Mouse (Mus musculus) liver, adult 2 months (tissue): ENCODE data around the gene Zfp64.

Experiments
- CTCF ChIP-seq: fragments of 200-500 bp; IDR thresholded peaks from 2 replicates; pipeline ENCODE4 v1.5.1; 2011; ENCODE audit warnings: low read depth, low read length, control low read depth
- POLR2A ChIP-seq: fragments of 200-500 bp; IDR thresholded peaks from 2 replicates; pipeline ENCODE4 v1.6.1; 2011; ENCODE audit warnings: low read length, control low read depth; ENCODE audit not compliant: insufficient read depth; ENCODE audit errors: extremely low read depth

GRCm38 (mm10) chr2:168906022-168906421, 49.4 kb downstream of the Zfp64 start:
- TF ChIP-seq POLR2A = no peak
- TF ChIP-seq CTCF = no peak
